Mouse (Mus musculus): ENCODE results near the gene Olfr1532-ps1.
"Not testable (repeated sequence)": the region's sequence is repeated elsewhere in the genome, so short reads cannot be mapped to it uniquely, and the experiment has no call there.

Gene Olfr1532-ps1

GRCm38 (mm10) chr7:106907676-106908075, at the start of gene Olfr1532-ps1:
Gene Olfr1532-ps1 (plus strand): TSS chr7:106908001.
- no peak for DNase-seq

DNA sequence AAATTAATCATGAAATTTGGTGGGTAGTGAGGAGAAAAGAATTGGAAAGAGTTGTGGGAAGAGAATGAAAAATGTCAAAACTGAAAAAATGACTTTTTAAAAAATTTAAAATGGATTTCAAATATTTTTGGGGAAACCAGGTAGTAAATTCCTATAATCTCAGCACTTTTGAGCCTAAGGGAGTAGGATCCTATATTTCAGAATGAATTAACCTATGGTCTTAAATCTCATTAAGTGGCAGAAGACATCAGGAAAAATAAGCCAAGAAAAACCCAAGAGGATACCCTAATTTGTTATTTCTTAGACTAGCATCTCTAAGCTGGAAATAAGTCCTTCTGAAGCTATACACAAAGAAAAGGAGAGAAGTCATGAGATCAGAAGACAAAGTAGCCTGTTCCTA, 44.9 kb upstream of the Olfr1532-ps1 start, which contains the start of gene Olfr704:
Gene Olfr704 (plus strand): TSS at position 301 of the 400 bp plus-strand sequence.
- no peak for DNase-seq

DNA sequence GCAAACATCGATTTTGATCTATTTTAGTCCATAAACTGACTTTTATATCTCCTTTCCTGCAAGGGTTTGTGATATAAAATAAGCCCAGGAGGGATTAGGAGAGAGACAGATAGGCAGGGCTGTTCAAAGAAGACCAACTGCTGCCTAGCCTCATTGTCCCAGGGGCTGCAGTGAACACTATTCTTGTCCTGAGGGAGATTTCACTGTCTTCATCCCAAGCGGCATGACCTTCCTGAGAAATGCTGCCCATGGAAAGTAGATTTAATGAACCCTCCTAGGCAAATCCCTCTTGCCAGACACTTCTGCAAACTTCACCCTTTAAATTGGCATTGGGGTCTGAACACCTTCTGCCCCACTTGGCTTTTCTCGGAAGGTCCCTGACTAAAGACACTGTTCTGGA, 31.0 kb upstream of the Olfr1532-ps1 start, which contains the start of gene Olfr705:
Gene Olfr705 (minus strand): TSS at position 101 of the 400 bp plus-strand sequence.
- no peak for DNase-seq

DNA sequence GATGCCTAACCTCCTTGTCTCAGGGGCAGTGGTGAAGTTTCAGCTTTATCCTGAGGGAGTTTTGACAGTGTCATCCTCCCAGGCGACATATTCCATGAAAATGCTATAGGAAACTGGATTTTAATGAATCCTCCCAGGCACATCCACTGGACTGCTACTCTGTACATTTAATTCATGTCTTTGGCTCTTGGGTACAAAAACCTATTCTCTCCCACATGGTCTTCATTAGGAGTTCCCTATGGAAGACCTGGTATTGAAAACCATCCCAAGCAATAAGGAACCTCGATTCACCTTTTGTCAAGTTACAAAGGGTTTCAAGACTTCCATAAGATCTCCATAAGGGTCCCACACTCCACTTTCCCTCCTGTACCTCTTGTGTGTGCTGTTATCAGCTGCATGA, 19.7 kb upstream of the Olfr1532-ps1 start, which contains the start of gene Olfr706:
Gene Olfr706 (minus strand): TSS at position 101 of the 400 bp plus-strand sequence.
- DNase-seq: no peak

GRCm38 (mm10) chr7:106901141-106901540, 6.7 kb upstream of the Olfr1532-ps1 start, which contains the start of gene Olfr707:
Gene Olfr707 (minus strand): TSS chr7:106901241.
- not testable (repeated sequence) for DNase-seq

DNA sequence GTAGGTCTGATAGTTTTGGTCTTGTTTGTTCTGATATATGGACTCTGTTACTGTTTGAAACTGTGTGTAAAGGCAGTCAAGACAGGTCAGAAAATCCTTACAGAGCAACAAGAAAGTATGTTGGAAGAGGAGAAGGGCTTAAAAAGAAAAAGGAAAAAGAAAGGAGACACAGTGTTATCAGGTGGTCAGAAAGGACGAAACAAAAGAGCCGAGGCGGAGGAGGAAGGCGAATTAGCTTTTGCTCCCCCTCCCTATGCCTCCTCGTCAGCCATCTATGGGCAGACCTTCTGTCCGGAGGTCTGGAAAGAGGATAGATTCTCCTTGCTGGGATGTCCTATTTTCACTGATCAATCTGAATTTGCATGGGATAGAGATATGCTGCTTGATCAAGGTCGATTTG, 13.2 kb downstream of the Olfr1532-ps1 start:
- not testable (repeated sequence) for DNase-seq

DNA sequence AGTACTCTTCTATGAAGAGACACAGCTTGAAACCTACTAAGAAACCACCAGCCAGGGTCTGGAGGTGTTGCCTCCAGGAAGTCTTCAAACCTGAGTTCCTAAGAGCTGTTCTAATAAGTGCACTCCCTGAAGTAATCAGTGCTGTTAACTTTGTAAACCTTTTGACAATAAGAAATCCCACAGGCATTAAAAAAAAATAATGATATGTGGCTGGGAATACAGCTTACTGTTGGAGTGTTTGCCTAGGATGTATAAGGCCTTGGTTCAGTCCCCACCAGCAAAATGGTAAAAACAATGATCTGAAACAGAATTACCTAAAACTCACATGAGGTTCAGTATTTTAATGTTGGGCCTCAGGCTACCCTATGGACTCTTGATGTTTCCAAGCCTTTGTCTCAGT, 24.3 kb downstream of the Olfr1532-ps1 start, which contains the start of gene Olfr709-ps1:
Gene Olfr709-ps1 (minus strand): TSS at position 101 of the 400 bp plus-strand sequence.
- DNase-seq: no peak

DNA sequence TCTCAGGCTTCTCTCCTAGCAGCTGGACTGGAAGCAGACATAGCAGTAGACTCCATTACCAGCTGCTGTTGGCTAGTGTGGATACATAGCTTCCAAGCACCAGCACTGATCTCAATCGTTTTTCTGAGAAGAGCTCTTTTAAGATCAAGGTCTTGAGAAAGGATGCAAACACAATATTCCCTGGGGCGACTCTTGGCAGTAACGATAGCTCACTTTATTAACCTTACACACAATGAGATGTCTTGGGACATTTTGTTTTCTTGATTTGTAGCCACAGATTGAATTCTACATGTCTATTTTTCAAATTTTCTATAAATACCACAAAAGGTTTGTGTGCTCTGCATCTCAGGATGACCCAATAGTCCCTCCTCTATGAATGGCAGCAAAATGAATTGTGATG, 40.4 kb downstream of the Olfr1532-ps1 start, which contains the start of gene Olfr710:
Gene Olfr710 (minus strand): TSS at position 101 of the 400 bp plus-strand sequence.
- no peak for DNase-seq

DNA sequence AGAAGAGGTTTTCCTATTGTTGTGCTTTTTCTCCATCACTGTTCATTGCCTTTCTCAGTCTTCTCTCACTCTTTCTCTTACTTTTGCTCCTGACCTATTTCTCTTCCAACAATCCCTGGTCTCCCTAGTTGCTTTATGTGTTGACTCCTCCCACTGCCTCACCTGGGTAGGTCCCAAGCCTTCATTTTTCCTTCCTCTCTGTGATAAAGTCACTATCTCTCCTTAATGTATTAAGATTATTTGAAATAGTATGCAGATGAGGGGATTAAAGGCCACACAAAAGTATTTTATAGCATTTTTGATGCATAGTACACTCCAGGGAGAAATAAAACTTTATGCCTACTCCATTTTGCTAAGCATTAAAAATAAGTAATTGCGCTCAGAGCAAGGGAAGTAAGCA, 56.0 kb downstream of the Olfr1532-ps1 start, which contains the start of gene Olfr6:
Gene Olfr6 (minus strand): TSS at position 101 of the 400 bp plus-strand sequence.
- DNase-seq: no peak

Measured in lung, postnatal 36 days (tissue).